Mouse (Mus musculus): ENCODE data around the gene Hist1h4j.
"Not testable (repeated sequence)": the region's sequence is repeated elsewhere in the genome, so short reads cannot be mapped to it uniquely, and the experiment has no call there.

Gene Hist1h4j

DNA sequence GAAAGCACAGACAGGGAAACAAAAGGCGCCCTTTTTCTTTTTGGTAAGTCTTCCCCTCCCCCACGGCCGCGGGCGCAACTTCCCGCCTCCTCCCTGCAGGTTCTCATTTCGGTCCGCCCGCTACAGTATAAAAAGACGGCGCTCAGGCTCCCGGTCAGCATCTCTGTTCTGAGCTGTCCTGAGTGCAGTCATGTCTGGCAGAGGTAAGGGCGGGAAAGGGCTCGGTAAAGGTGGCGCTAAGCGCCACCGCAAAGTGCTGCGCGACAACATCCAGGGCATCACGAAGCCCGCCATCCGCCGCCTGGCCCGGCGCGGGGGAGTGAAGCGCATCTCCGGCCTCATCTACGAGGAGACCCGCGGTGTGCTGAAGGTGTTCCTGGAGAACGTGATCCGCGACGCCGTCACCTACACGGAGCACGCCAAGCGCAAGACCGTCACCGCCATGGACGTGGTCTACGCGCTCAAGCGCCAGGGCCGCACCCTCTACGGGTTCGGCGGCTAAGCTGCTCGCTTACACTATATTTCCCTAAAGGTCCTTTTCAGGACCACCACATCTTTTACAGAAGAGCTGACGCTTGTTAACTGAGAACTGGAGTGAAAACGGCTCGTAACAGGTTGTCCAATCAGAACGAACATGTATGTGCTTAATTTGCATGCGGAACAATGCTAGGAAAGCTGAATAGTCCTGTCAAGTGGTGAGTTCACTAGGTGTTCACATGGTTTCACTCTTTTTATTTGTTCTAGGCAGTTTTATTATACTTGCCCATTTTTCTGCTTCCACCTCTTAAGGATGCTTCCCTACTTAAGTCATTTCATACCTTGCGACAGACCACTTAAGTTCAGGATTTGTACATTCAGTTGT is at the start of gene Hist1h4j:
Gene Hist1h4j, plus strand, starts transcription at position 159 of the 862 bp plus-strand sequence.
- peak; percentile 79 for DNase-seq

DNA sequence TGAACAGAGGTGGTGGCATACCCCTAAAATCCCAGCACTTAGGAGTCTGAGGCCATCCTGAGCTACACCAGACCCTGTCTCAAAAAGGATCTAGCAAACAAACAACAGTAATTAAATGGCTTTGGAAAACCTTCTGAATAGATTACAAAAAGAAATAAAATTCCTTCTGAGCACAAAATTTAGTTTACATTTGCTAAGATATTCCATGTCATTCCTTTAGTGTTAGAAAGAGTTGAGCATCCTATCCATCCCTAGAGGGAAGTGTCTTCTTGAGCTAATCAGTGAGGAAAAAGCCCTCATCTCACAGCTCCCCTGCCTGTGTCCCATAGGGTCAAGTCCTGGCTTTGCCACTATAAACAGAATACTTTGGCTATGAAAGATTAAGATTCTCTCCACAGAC is 37.1 kb upstream of the Hist1h4j start, which contains the start of gene Olfr1359:
Gene Olfr1359, plus strand, starts transcription at position 301 of the 400 bp plus-strand sequence.
- DNase-seq = no peak

DNA sequence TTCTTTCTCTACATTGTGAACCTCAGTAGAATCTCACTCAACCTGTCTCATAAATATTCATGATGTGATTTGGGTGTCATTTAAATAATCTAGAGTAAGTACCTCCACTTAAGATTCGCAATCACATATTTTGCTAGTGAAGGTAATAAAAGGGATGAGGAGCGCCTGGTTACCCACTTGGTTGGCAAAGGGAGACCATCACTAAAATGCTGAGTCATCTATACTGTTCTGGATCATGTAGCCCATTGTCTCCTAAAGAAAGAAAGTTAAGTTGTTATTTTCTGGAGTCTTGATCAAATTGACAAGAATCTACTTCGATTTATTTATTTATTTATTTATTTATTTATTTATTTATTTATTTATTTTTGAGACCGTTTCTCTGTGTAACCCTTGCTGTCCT is 28.2 kb upstream of the Hist1h4j start:
- no peak for DNase-seq

DNA sequence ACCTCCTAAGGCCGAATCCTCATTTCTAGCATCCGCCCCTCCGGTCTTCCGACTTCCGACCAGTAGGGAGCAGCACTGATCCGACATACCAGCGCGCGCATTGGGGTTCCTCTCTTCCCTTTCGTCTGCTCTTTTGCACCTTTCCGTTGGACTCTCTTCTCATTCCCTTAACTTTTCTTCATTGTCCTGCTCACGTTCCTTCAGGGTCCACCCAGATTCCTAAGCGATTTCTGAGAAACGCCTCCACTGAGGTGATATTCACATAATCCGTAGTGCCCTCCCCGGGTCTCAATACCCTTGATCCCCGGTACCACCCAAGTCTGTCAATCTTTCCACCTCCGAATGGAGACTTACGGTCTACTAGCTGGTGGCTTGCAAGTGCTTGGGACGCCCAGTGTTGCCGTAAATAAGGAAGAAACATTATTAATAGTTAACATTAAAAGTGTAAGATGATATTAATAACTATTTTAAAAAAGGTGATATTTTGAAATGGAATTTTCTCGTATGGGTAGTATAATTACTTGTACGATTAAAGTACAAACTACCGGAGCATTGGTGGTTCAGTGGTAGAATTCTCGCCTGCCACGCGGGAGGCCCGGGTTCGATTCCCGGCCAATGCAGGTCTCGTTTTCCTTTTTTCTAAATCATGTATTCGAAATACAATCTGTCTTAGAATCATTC is 24.7 kb upstream of the Hist1h4j start:
- DNase-seq = peak; percentile 93

DNA sequence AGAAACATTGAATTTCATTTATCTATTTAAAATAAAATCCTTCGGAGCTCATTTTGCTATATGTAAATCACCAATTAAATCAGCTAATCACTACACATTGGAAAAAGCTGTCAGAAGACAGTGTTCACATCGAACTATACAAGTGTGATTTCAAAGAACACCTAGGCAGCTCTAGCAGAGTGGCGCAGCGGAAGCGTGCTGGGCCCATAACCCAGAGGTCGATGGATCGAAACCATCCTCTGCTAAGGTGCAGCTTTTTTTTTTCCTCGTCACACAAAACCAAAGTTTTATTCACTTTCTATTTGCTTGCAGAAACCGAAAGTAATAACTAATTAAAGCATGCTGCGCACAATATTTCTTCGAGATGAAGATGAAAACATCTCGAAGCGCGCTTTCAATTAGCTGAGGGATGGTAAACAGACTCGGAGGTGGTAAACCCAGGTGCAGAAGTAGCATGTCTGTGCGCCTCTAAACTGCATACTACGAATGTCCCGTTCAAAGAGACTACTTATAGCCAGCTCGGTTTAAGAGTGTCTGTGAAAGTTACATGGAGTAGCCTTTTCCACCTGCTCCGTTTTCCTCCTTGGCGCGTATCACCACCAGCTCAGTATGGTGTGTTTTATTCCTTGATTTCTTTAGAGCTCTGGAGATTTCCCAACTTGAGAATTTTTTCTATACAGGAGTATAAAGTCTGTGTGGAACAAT is 23.9 kb upstream of the Hist1h4j start:
- DNase-seq = peak; percentile 80

DNA sequence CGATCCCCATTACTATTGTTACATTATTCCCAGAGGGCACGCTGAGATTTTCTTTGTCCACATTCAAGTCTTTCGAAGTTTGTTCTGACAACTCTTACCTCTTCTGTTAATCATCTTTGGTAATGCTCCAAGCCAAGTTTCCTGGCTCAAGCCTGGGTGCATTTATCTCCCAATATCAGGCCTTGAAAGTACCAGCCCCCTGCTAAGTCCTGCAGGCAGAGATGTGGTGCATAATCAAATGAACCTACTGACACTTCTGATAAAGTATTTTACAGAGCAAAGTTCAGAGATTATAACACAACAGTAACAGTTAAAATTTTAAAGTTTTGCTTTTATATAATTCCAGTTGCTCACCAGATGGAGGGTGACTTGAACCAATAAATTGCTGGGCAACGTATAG is 23.2 kb upstream of the Hist1h4j start:
- no peak for DNase-seq

DNA sequence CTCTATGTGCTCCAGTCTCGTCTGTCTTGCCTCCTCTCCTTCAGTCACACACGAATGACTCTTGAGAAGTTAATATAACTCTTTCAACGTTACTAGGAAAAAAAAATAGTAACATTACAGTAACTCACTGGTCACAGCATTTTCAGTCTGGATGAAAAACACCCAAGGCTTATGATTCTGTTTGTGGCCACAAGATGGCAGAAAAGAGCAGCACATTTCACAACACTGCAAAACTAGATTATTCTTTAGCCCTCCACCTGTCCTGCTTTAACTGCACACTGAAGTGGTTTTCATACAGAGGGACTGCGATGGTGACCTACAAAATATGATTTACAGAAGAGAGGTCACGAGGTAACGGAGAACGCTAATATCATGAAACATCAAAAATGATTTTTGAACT is 20.1 kb upstream of the Hist1h4j start:
- DNase-seq = peak; percentile 76

DNA sequence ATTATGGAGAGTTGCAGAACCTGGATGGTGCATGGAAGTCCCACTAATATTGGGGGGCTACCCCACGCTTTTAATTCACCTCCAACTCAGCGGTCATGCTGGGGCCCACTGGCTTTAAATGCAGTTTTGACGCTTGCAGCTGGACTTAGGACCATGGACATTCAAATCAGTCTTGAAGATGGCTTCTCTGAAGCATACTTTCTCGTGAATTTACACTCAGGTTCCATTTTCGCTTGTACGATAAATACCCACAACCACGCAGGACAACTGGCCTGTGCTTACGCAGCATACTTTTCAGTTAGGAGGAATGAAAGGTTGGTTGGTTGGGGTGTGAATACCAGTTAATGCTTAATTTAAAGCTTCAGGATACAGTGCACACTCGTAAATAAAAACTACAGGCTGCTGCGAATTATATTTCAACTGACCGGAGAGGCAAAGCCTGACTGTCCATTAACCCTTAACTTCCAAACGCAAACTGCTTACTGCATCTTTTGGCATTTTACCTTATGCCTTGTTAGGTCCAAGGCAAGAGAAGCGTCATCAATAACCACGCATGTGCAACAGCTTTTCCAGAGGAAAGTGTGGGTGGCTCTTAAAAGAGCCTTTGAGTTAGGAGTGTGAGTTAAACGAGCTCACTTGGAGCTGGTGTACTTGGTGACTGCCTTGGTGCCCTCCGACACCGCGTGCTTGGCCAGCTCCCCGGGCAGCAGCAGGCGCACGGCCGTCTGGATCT is 19.6 kb upstream of the Hist1h4j start:
- no peak for DNase-seq

DNA sequence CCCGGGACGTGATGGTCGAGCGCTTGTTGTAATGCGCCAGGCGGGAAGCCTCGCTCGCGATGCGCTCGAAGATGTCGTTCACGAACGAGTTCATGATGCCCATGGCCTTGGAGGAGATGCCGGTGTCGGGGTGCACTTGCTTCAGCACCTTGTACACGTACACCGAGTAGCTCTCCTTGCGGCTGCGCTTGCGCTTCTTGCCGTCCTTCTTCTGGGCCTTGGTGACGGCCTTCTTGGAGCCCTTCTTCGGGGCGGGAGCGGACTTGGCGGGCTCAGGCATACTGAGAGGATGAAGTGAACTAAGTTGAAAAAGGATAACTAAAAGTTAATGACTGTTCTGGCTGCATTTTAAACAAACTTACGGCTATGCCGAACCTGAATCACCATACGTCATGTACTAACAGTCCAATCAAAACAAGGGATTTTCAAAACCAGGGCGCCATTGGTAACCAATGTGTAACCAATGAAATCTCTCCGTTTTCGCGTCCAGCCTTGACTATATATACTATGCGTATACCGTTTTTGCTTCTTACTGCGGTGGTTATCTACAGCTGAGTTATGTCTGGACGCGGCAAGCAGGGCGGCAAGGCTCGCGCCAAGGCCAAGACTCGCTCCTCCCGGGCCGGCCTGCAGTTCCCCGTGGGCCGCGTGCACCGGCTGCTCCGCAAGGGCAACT is 18.9 kb upstream of the Hist1h4j start, which contains the start of the genes Hist1h2bl and Hist1h2ai:
Gene Hist1h2bl, minus strand, starts transcription at position 280 of the 676 bp plus-strand sequence.
Gene Hist1h2ai, plus strand, starts transcription at position 559 of the 676 bp plus-strand sequence.
- DNase-seq = peak; percentile 88

DNA sequence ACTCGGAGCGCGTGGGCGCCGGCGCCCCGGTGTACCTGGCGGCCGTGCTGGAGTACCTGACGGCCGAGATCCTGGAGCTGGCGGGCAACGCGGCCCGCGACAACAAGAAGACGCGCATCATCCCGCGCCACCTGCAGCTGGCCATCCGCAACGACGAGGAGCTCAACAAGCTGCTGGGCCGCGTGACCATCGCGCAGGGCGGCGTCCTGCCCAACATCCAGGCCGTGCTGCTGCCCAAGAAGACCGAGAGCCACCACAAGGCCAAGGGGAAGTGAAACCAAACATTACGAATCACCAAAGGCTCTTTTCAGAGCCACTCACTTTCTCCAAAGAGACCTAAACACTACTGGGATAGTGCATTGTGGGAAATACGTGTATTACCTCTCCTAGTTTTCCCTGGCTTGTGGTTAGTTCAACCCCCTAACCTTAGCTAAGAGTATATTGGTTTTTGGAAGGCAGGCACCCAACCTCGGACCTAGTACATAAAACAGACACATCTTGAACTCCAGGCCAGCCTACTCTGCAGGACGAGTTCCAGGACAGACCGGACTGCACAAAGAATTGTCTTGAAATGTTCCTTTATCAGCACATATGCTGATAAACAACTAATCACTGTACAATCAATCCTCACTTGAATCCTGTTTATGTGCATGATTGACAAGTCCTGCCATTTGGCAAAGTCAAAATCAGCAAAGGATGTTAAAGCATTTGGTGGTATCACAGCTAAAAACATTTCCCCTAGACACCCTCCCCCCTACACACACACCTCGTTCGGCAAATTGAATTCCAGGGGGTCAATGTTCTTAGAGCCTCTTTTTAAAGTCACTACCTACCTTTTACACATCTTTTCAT is 18.1 kb upstream of the Hist1h4j start:
- DNase-seq = peak; percentile 16

DNA sequence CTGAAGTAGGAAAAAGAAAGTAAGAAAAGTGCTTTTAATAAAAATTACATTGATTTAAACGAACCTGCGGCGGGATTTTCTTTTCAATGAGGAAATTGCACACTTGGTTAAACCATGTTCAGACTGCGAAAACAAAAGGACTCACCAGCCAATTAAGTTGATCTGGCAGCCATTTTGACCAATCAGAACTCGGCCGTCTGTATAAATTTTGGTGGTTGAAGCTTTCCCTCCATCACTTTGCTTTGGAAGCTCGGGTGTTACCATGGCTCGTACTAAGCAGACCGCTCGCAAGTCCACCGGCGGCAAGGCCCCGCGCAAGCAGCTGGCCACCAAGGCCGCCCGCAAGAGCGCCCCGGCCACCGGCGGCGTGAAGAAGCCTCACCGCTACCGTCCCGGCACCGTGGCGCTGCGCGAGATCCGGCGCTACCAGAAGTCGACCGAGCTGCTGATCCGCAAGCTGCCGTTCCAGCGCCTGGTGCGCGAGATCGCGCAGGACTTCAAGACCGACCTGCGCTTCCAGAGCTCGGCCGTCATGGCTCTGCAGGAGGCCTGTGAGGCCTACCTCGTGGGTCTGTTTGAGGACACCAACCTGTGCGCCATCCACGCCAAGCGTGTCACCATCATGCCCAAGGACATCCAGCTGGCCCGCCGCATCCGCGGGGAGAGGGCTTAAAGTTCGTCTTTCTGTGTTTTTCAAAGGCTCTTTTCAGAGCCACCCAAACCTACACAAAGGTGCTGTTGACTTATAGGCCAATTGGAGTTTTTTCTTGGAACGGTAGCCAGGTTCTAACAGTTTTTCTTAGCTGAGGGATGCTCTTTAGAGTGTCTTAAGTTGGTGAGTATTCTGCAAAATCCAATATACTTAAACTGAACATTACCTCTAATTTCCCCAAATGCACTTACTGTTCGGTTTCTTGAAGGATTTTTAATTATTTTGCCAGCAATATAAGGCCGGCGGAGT is 17.2 kb upstream of the Hist1h4j start, which contains the start of gene Hist1h3h:
Gene Hist1h3h, plus strand, starts transcription at position 263 of the 961 bp plus-strand sequence.
- DNase-seq = peak; percentile 88

DNA sequence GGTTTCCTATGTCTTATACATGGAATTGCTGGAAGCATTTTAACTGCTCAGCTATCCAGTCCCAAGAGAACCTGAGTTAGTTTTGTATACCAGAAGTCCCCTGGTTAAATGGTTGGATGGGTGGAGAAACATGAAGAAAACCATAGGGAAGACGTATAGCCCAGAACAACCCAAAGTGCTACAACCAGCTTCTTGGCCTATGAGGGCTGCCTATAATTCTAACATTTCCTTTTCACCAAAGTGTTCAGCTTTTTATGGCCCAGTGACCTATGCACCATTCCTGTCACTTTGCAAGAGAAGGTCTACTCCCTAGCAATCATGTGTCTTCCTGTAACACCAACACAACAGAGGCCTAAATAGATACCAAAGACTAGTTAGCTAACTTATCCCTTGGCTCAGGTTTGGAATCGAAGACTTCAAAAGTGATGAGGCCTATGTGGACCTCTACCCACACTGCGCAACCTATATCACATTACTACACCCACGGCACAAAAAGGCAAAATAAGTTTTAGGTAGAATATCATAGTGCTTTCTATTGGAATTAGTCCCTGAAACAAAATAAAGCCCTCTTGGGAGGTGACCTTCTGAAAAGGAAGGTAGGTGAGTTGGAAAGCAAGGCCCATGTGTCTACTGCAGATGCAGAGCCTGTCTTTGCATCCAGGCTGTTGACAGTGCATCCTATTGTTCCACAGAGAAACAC is 16.3 kb upstream of the Hist1h4j start:
- DNase-seq = no peak

DNA sequence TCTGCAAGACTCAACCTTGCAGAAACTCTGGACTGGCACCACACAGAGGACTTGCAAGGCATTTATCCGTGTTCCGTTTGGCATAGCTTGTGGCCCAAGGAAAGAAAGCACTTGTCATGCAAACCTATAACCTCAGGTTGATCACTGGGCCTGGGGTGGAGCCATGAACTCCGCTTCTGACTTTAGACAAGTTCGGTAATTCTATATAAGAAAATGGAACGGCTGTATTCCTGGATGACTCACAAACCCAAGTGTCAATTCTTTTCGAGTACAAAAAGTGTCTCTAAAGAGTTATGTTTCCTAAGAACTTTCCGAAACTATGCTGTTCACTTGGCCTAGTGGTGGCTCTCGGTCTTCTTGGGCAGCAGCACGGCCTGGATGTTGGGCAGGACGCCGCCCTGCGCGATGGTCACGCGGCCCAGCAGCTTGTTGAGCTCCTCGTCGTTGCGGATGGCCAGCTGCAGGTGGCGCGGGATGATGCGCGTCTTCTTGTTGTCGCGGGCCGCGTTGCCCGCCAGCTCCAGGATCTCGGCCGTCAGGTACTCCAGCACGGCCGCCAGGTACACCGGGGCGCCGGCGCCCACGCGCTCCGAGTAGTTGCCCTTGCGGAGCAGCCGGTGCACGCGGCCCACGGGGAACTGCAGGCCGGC is 13.6 kb upstream of the Hist1h4j start:
- not testable (repeated sequence) for DNase-seq

DNA sequence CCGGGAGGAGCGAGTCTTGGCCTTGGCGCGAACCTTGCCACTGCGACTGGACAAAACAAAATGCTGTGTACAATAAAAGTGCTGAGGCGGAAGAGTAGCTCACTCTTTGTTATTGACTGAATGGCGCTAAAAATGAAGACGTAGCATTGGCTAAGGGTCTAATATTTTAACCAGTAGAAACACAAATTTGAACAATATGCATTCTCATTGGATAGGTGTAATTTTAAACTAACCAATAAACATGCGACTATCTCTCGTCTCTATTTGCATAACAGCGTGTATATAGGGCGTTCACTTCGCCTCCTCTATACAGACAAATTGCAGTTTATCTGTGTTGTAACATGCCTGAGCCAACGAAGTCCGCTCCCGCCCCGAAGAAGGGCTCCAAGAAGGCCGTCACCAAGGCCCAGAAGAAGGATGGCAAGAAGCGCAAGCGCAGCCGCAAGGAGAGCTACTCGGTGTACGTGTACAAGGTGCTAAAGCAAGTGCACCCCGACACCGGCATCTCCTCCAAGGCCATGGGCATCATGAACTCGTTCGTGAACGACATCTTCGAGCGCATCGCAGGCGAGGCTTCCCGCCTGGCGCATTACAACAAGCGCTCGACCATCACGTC is 13.0 kb upstream of the Hist1h4j start, which contains the start of gene Hist1h2bm:
Gene Hist1h2bm, plus strand, starts transcription at position 288 of the 616 bp plus-strand sequence.
- DNase-seq = peak; percentile 71

DNA sequence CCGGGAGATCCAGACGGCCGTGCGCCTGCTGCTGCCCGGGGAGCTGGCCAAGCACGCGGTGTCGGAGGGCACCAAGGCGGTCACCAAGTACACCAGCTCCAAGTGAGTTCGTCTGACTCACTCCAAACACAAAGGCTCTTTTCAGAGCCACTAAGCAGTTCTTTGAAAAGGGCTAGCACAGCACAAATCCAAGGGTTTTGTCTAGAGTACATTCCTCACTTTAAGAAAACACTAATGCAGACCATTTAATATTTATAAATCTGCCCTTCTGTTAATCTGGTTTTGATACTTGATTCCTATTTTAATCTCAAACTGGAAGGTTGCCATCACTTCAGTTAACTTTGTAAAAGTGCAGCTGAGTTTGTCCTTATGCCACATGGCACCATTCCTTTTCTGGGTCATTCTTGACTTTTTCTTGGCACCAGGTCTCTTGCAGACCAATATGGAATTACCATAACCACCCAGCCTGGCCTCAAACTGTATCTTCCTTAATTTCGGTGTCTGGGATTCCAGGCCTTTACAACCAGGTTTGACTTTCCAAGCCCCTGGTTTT is 12.4 kb upstream of the Hist1h4j start:
- no peak for DNase-seq

DNA sequence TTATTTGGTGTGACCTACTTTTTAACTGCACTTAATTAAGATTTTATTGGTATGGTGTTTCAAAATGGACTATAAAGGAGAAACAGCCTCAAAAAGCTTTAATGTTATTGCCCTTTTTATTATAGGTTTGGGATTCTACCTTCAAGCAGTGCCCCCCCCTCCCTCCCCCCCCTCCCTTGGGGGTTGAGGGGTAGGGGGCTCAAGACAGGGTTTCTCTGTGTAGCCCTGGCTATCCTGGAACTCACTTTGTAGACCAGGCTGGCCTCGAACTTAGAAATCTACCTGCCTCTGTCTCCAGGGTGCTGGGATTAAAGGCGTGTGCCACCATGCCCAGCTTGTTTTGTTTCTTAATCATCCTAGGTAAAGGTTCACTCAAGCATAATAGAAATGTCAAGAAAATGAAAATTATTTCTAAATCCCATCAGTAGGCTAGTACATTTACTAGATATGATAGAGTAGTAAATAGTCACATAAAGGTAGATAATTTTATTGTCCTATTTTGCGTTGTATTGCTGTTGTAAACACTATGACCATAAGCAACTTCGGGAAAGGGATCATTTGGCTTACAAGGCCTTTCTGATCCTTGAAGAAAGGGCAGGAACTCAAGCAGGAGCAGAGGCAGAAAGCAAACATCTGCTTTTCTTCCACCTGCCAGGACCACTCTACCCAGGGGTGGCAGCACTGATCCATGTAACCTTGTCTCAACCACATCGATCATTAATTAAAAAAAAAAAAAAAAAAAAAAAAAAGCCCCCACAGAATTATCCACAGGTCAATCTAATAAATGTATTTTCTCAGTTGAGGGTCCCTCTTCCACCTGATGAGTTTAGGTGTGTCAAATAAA is 11.6 kb upstream of the Hist1h4j start:
- no peak for DNase-seq

Measured in lung, postnatal 10 days (tissue).